Mouse (Mus musculus) limb, embryonic 15.5 days (tissue): ENCODE data around the gene Mrrf. TPM values are rescaled to one million over a fixed set of nuclear protein-coding genes. Genes with fewer than 3 reads are reported as not detected.

Experiments used
- ATAC-seq: fragments of 200-750 bp; cut with Nextera tagmentation; 2 replicates; pipeline ENCODE4 v1.8.0; 2017; ENCODE audit warnings: low read depth, moderate TSS enrichment; ENCODE audit not compliant: insufficient number of reproducible peaks, low FRiP score, low TSS enrichment
- H3K27ac ChIP-seq: fragments of 300-500 bp; sonication (generic); 2 replicates; pipeline ENCODE4 v1.5.1; 2015; ENCODE audit warnings: moderate library complexity, mild to moderate bottlenecking, inconsistent platforms
- H3K27me3 ChIP-seq: fragments of 300-500 bp; sonication (generic); 2 replicates; pipeline ENCODE4 v1.6.1; 2015; ENCODE audit warnings: inconsistent platforms
- H3K36me3 ChIP-seq: fragments of 300-500 bp; sonication (generic); 2 replicates; pipeline ENCODE4 v1.6.1; 2015; ENCODE audit warnings: inconsistent platforms
- H3K4me1 ChIP-seq: fragments of 300-500 bp; sonication (generic); 2 replicates; pipeline ENCODE4 v1.6.1; 2015; ENCODE audit warnings: inconsistent platforms
- H3K4me2 ChIP-seq: fragments of 300-500 bp; sonication (generic); 2 replicates; pipeline ENCODE4 v1.6.1; 2015; ENCODE audit warnings: mild to moderate bottlenecking, inconsistent platforms
- H3K4me3 ChIP-seq: fragments of 300-500 bp; sonication (generic); 2 replicates; pipeline ENCODE4 v1.5.1; 2015; ENCODE audit warnings: mild to moderate bottlenecking, inconsistent platforms
- H3K9ac ChIP-seq: fragments of 300-500 bp; sonication (generic); 2 replicates; pipeline ENCODE4 v1.6.1; 2015; ENCODE audit warnings: inconsistent platforms
- H3K9me3 ChIP-seq: fragments of 300-500 bp; sonication (generic); 2 replicates; pipeline ENCODE4 v1.6.1; 2016; ENCODE audit warnings: inconsistent platforms
- WGBS: fragments of 180-500 bp; shearing (Covaris S2); methylation state at CpG from one replicate; pipeline ENCODE4 v1.1.7; 2015; 5-methylcytosine and 5-hydroxymethylcytosine counted together
- polyA plus RNA-seq: library from polyadenylated mRNA; unstranded; fragments of >200 nt; fragmentation: Nextera tagmentation; extraction: Ambion mirVana; gene quantifications from 2 replicates; pipeline ENCODE4 v1.2.1, GENCODE M21; 2015

The Mrrf gene
- polyA plus RNA-seq, 1 experiment from 2014 or later, result 30.1 TPM

DNA sequence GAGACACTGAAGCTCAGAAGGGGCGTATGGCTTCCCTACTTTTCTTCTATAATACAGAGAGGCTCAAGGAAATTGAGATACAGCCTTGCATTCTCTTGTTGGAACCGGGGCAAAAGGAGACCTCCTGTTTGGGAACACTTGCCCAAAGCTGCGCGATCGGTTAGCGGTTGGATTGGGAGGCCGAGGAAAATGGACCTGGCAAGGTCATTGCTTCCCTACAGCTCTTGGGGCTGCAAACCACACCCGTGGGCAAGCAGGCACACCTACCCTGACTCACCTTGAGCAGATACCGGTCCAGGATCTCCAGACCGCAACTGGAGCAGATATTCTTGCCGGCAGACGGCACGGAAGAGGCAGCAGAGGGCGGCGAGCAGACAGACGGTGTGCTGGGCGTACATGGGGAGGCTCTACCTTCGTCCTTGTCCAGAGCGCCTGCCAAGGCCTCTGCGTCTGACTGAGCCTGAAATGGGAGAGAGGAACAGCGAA, 33.1 kb upstream of the Mrrf start:
- no peak for ATAC-seq
- Histone ChIP-seq H3K27me3 (peaks cover 98% of the 10 kb centered on the region), H3K4me2 (peak overlapping the region; percentile 93), H3K4me3 (peak overlapping the region; percentile 22), H3K9me3 (no peaks in the 10 kb centered on the region), H3K4me1 (peaks cover 37% of the 10 kb centered on the region), H3K27ac (no peak overlapping the region), H3K36me3 (no peaks in the 10 kb centered on the region), H3K9ac (no peak overlapping the region)
- WGBS, result 3% methylated on average over 21 of the region's 21 CpGs

DNA sequence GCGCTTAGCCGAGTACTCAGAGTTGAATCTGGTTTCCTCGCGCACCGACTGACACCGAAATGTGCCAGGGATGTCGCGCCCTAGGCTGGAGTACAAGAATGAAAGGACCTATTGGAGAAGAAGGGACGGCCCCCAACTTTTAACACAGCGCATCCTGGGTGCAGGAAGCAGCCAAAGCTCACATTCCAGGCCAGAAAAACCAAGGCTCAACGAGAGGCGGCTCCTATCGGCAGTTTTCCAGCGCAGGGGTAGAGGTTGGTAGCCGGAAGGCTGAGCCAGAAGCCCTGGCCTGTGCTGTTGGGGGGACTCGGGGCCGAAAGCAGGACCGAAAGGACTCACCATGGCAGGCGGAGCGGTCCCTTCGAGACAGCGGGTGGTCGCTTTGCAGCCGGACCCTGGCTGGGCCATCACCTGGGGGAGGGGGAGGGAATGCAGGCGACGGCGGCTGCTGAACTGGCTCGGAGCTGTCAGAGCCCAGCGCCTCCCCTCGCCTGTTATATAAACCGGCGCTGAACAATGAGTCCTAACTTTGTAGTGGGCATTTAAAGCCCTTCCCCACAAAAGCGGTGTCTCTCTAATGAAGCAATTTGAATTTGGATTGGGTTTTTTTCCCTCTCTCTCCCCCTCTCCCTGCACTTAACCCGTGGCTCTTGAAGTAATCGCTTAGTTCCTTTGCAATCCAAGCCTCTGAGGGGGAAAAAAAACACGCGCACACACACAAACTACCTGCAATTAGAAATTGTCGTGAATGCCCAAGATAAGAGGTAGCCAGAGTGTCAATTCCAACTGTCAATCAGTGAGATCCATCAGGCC, 32.4 kb upstream of the Mrrf start:
- WGBS, result under 1% methylated on average over 38 of the region's 38 CpGs
- H3K4me2 ChIP-seq, result peak overlapping the region; percentile 93
- ATAC-seq, result no peak
- peaks cover 97% of the 10 kb centered on the region for H3K27me3 ChIP-seq
- H3K9me3 ChIP-seq, result no peaks in the 10 kb centered on the region
- peaks cover 37% of the 10 kb centered on the region for H3K4me1 ChIP-seq
- H3K9ac ChIP-seq, result no peak overlapping the region
- no peaks in the 10 kb centered on the region for H3K36me3 ChIP-seq
- H3K27ac ChIP-seq, result no peak overlapping the region
- peak overlapping the region; percentile 22 for H3K4me3 ChIP-seq

DNA sequence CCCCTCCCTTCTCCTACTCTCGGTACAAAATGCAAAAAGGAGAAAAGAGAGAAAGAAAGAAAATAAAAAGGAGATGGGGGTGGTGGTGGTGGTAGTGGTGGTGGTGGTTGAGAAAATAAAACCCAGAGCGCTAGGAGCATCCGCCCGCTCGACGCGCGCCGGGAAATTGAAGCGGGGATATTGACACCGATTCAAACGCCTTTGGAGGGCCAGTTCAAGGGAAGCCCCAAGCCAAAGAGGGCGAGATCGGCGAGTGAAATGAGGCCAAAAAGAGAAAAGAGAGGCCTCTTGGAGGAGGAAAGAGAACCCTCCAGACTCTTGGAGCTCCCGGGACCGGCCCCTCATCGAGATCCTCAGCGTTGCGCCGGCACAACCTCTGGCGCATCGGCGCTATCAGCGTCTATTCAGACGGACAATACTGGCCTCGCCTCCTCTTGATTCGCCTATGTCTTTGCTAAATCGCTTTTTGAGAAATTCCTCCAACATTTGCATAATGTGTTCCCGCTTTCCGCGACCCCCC, 31.7 kb upstream of the Mrrf start:
- no peaks in the 10 kb centered on the region for H3K36me3 ChIP-seq
- peak overlapping the region; percentile 46 for H3K4me3 ChIP-seq
- 0 out of 2 replicates have a peak overlapping the region, but pooled peaks have one; percentile 23 for H3K9ac ChIP-seq
- no peak overlapping the region for H3K27ac ChIP-seq
- 2% methylated on average over 32 of the region's 32 CpGs for WGBS
- peaks cover 96% of the 10 kb centered on the region for H3K27me3 ChIP-seq
- H3K4me2 ChIP-seq, result peak overlapping the region; percentile 93
- no peak for ATAC-seq
- H3K9me3 ChIP-seq, result no peaks in the 10 kb centered on the region
- peaks cover 37% of the 10 kb centered on the region for H3K4me1 ChIP-seq

DNA sequence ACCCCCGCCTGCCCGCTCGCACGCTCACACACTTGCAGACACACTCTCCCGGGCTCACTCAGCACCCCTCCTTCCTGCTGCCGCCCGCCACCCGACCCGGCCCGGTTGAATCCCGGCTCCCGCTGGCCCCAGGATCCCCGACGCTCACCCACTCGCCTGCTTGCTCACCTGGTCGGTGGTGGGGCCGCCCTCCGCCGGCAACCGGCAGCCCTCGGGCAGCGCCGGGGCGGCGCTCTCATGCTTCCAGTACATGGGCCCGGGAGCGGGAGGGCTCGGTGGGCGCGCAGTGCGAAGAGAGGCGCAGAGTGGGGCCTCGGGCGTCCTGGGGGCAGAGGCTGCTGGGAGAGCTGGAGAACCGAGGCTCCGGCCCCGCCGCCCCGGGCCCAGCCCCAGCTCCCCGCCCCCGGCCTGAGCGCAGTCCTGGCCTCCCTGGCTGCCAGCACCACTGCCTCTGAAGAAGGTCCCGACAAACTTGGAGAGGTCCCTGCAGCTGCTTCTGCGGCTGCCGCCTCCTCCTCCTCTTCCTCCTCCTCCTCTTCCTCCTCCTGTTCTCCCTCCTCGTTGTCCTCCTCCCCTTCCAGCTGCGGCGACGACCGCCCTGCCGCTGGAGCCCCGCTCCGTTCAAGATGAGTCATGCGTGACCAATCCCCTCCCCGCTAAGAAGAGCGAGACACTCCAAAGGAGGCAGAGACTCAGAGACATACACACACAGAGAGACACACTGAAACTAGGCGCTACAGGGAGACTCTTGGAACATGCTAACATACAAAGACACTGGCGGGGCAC, 31.0 kb upstream of the Mrrf start, which contains the start of gene Lhx6:
Lhx6 (minus strand) TSS at position 453 of the 786 bp plus-strand sequence.
- H3K4me2 ChIP-seq, result peak within 1 kb of the TSS; percentile 93
- ATAC-seq, result 0 out of 2 replicates have a peak, but pooled peaks have one; percentile 35
- peaks cover 95% of the 10 kb centered on the region for H3K27me3 ChIP-seq
- no peak within 1 kb of the TSS for H3K27ac ChIP-seq
- WGBS, result 1% methylated on average over 51 of the region's 58 CpGs
- H3K4me1 ChIP-seq, result peaks cover 37% of the 10 kb centered on the region
- no peaks in the 10 kb centered on the region for H3K36me3 ChIP-seq
- peak within 1 kb of the TSS; percentile 23; the same call in 1 of the 2 replicates for H3K9ac ChIP-seq
- peak within 1 kb of the TSS; percentile 46 for H3K4me3 ChIP-seq
- no peaks in the 10 kb centered on the region for H3K9me3 ChIP-seq

DNA sequence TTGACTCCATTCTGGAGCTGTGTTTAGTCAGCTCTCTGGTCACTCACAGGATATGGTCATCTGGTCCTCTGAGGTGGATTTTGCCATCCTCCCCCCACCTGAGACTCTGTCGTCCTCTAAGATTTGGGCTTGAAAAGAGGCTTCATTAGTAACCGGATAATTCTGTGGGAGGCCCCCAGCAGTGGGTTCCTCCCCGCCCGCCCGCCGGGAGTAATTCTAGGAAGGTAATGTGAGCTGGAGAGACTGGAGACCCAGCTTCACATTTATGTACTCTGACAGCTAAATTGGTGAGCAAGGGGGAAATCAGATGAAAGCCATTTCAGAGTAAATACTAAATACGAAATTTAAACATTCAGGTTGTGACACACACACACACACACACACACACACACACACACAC, 27.6 kb upstream of the Mrrf start:
- Histone ChIP-seq H3K9ac (no peak overlapping the region), H3K9me3 (no peaks in the 10 kb centered on the region), H3K4me2 (no peak overlapping the region), H3K27me3 (peaks cover 77% of the 10 kb centered on the region), H3K36me3 (no peaks in the 10 kb centered on the region), H3K4me1 (peaks cover 19% of the 10 kb centered on the region), H3K27ac (no peak overlapping the region), H3K4me3 (no peak overlapping the region)
- no peak for ATAC-seq
- WGBS, result 4% methylated on average over 7 of the region's 7 CpGs

DNA sequence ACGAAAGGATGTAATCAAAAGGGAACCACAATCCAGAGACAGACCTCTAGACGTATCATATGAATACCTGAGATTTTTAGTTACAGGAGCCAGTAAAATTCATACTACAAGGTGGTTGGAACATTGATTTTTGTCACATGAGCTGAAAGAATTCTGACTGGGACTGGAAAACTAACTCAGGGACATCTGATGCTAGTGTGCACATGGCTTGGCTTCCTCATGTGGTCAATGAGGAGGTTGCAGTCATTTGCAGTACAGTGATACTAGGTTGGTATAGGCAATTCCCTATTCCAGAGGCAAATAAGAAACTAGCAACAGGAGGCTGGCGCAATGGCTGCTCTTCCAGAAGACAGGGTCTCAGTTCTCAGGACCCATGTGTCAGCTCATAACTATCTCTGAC, 23.6 kb upstream of the Mrrf start:
- no peak overlapping the region for H3K4me2 ChIP-seq
- ATAC-seq, result no peak
- no peak overlapping the region for H3K27ac ChIP-seq
- no peak overlapping the region for H3K4me3 ChIP-seq
- H3K9ac ChIP-seq, result no peak overlapping the region
- WGBS, result 70% methylated on average over 3 of the region's 3 CpGs
- H3K36me3 ChIP-seq, result peaks cover 17% of the 10 kb centered on the region
- H3K27me3 ChIP-seq, result peaks cover 38% of the 10 kb centered on the region
- no peaks in the 10 kb centered on the region for H3K9me3 ChIP-seq
- no peaks in the 10 kb centered on the region for H3K4me1 ChIP-seq

DNA sequence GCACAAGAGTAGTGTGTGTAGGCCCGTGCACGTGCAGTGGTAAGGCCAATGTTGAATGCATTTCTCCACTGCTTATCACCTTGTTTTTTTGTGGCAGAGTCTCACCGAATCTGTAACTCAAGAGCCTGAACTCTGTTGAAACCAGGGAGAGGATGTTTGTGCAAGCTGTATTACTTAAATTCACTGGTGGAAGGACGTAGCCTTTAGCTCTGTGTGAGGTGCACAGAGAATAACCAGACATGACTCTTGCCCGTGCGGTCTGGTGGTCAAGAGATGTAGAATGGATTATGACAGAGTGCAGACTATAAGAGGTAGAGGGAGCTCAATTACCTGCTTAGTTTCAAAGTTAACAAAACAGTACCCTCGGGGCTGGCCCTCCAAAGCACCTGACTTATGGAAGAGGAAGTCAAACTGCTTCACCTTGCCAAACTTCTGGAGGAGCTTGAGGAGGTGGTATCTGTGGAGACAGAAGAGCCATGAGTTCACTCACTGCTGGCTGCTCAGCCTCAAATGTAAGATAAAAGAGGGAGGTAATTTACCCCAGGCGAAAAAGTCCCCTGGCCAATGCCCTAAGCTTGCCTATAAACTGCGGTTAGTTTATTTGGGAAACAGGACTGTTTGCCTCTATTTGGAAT, 9.3 kb upstream of the Mrrf start:
- Histone ChIP-seq H3K4me3 (no peak overlapping the region), H3K4me2 (no peak overlapping the region), H3K9ac (no peak overlapping the region), H3K27ac (no peak overlapping the region), H3K9me3 (no peaks in the 10 kb centered on the region), H3K36me3 (peaks cover 74% of the 10 kb centered on the region), H3K27me3 (no peaks in the 10 kb centered on the region), H3K4me1 (no peaks in the 10 kb centered on the region)
- WGBS, result 87% methylated on average over 9 of the region's 9 CpGs
- ATAC-seq, result no peak

DNA sequence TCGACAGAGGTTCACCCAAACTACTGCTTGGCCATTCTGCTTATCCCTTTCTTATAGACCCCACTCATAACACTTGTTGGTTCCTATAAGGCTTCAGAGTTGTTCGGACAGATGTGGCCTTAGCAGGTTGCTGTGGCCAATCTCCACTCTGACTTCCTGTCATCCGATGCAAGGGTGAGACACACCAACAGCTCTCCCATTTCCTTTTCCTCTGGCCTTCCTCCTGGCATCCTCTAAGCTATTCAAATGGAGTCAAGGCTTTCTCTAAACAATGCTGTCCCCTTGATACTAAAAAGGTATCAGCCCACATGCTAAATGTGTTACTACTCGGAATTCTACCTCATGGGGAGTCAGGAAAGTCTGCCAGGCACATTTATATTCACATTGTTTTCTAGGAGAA, 8.2 kb upstream of the Mrrf start:
- Histone ChIP-seq H3K27me3 (no peaks in the 10 kb centered on the region), H3K4me2 (no peak overlapping the region), H3K4me1 (no peaks in the 10 kb centered on the region), H3K4me3 (no peak overlapping the region), H3K27ac (no peak overlapping the region), H3K9ac (no peak overlapping the region), H3K9me3 (no peaks in the 10 kb centered on the region), H3K36me3 (peaks cover 72% of the 10 kb centered on the region)
- 71% methylated on average over 4 of the region's 4 CpGs for WGBS
- no peak for ATAC-seq

DNA sequence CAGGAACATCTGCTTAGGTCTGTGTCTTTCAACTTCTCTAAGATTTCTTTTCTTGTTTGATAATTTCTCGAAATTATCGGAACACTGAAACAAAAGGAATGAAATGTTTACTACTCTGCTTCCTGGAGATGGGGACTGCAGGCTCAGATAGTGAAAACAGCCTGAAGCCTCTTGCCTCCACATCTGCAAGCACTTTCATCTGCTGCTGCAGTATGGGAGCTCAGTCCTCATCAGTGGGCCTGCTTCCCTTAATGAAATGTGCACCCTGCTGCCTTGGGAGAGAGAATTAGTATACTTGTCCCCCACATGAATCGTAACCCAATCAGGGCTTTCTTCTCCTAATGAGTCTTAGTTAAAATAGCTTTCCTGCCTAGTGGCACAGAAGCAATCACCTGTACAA, 7.1 kb upstream of the Mrrf start:
- Histone ChIP-seq H3K4me2 (no peak overlapping the region), H3K27me3 (no peaks in the 10 kb centered on the region), H3K9me3 (no peaks in the 10 kb centered on the region), H3K36me3 (peaks cover 75% of the 10 kb centered on the region), H3K4me1 (no peaks in the 10 kb centered on the region), H3K4me3 (no peak overlapping the region), H3K27ac (no peak overlapping the region), H3K9ac (no peak overlapping the region)
- ATAC-seq, result no peak
- 54% methylated on average over 3 of the region's 3 CpGs for WGBS

DNA sequence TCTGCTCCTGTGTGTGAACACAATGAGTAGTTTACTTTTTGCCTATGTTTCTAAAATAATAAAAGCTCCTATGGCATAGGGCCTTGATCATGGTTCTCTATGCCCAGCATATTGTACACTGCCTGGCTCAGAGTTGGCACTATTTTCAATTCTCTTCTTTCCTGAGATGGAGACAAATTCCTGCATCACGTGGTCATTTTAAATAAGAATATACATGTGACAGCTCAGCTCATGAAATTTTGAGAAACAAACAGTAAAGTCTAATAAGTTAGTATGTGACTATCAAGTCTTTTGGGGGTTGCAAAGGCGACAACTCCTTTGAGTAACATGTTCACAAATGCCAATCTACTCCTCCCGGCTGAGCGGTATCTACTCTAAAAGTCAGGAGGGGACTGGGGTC, 302 bp upstream of the Mrrf start:
- Histone ChIP-seq H3K36me3 (peaks cover 30% of the 10 kb centered on the region), H3K27me3 (no peaks in the 10 kb centered on the region), H3K9me3 (no peaks in the 10 kb centered on the region), H3K9ac (peak overlapping the region; percentile 81), H3K4me2 (peak overlapping the region; percentile 58), H3K27ac (peak overlapping the region; percentile 92), H3K4me1 (peaks cover 13% of the 10 kb centered on the region; the same call in 1 of the 2 replicates), H3K4me3 (peak overlapping the region; percentile 85)
- no peak for ATAC-seq
- WGBS, result 0% methylated on average over 4 of the region's 4 CpGs

DNA sequence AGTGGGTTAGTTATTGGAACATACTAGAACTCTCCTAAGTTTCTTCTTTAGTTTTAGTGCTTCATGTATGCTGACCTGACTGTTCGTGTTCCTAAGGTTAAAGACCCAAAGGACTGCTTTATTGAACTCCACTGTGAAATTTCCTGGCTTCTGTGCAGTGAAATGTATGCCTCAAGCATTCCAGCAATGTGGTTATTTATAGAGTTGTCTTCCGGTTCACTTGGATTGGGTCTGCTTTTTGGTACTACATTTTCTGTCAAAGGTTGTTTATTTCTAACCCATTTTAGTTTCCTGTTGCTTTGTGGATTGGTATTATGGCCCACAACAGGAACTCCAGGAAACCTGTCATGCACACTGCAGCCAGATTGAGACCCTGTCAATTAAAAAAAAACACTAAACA, 2.9 kb downstream of the Mrrf start:
- WGBS, result 44% methylated on average over 2 of the region's 2 CpGs
- Histone ChIP-seq H3K9me3 (no peaks in the 10 kb centered on the region), H3K4me2 (no peak overlapping the region), H3K9ac (no peak overlapping the region), H3K4me1 (peaks cover 13% of the 10 kb centered on the region; the same call in 1 of the 2 replicates), H3K27ac (no peak overlapping the region; the same call in 1 of the 2 replicates), H3K27me3 (no peaks in the 10 kb centered on the region), H3K4me3 (no peak overlapping the region), H3K36me3 (peaks cover 20% of the 10 kb centered on the region)
- no peak for ATAC-seq
